Mouse (Mus musculus): ENCODE results near the gene Gm45717.
"Not testable (repeated sequence)": the region's sequence is repeated elsewhere in the genome, so short reads cannot be mapped to it uniquely, and the experiment has no call there.

The Gm45717 gene

DNA sequence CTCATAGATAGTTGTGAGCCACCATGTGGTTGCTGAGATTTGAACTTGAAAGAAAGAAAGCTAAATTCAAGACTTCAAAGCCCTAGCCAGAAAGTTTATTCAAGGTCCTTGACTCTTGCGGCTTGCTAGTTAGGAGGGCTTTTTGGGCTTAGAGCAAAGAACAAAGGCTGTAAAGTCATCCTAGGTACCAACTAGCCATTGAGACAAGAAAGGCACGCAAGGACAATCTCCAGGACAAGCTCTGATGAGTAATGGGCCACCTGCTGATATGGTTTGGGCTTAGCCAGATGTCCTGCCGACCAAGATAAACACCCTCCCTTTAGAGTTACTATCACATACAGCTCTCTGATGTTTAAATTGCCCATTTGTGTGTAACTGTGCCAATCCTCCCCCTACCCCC is 13.0 kb upstream of the Gm45717 start:
- not testable (repeated sequence) for DNase-seq (ENCODE audit: low spot score)

DNA sequence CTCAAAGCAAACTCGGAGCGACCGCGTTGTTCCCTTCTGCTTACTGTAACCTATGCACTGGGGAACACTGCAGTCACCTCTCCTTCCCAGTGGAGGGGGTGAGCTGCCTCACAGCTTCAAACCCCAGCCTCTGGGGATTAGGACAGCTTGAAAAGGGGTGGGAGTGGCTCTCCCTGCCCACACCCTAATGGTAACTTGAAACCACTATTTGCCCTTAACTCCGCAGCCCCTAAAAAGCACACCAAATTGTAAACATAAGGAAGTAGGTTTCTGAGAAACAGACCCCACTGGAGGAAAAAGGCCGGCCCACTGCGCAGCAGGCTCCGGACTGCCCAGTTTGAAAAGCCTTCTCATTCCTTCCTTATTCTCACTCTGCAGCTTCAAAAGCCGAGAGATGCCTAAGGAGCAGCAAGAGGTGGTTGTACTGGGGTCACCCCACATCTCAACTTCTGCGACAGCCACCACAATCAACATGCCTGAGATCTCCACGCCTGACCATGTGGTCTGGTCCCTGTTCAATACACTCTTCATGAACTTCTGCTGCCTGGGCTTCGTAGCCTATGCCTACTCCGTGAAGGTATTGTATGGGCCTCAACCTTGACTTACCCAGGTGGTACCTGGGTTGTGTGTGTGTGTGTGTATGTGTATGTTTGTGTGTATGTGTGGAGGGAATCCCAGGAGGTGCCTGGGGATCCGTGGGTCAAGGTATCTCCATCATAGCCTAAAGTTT is 12.3 kb upstream of the Gm45717 start:
- no peak for DNase-seq (ENCODE audit: low spot score)

DNA sequence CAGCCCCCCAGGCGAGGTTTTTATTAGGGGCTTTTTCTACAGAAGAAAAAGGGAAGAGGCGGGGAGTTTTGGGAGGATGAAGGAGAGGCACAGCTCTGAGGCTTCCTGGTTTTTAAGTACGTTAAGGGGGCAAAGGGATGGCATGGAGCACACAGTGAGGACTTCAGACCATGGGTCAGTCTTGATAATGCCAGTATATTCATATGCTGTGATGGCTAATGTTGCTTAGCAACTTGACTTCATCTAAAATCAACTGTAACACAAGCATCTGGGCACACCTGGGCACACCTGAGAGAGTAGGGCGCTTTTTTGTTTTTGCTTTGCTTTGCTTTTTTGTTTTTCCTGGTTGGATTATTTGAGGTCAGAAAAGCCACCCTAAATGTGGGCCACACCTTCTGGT is 11.2 kb upstream of the Gm45717 start, which contains the start of gene Ifitm1:
Gene Ifitm1, plus strand, starts transcription at position 301 of the 400 bp plus-strand sequence.
- DNase-seq (ENCODE audit: low spot score), result no peak

DNA sequence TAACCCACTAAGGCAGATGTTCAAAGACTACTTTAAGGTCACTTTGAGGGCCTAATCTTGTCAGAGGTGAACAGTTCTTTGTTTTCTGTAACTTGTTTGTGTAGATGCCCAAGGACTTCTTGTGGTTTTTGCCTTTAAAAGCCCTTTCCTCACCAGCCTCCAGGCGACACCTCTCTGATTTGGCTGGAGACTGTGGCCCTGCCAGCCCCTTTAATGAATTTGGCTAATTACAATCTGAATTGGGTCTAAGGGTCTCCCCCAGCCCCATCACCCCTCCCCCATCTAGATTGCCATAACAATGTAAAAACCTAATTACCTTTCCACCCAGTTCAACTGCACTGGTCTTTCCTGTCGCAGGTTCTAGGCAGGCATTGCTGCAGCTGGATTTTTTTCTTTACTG is 7.0 kb upstream of the Gm45717 start:
- no peak for DNase-seq (ENCODE audit: low spot score)

DNA sequence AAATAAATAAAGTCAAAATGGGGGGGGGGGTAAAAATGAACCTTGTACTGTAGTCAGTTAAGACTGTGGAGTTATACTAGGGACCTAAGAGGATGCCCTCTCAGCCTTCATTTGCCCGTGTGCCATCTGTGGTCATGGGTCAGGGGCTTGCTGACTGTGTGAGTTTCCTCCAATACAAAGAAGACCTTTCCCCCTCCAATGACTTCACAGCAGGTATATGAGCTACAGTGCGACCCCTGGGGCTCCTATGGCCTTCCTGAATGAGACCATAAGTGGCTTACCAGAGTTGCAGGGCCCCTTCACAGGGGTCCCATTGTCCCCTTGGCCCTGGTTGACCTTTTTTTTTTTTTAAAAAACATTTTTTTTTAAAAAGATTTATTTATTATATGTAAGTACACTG is 5.7 kb upstream of the Gm45717 start:
- no peak for DNase-seq (ENCODE audit: low spot score)

DNA sequence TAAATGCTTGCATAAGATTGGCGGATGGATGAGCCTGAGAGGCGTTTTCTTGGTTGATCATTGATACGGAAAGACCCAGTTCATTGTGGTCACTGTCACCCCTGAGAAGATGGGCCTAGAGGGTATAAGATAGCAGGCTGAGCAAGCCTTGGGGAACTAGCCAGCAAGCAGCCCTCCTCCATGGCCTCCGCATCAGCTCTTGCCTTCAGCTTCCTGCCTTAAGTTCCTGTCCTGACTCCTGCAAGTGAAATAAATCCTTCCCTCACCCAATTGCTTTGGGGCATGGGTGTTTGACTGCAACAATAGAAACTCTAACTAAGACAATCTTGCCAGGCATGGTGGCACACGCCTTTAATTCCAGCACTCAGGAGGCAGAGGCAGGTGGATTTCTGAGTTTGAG is 4.3 kb upstream of the Gm45717 start:
- DNase-seq (ENCODE audit: low spot score), result no peak

DNA sequence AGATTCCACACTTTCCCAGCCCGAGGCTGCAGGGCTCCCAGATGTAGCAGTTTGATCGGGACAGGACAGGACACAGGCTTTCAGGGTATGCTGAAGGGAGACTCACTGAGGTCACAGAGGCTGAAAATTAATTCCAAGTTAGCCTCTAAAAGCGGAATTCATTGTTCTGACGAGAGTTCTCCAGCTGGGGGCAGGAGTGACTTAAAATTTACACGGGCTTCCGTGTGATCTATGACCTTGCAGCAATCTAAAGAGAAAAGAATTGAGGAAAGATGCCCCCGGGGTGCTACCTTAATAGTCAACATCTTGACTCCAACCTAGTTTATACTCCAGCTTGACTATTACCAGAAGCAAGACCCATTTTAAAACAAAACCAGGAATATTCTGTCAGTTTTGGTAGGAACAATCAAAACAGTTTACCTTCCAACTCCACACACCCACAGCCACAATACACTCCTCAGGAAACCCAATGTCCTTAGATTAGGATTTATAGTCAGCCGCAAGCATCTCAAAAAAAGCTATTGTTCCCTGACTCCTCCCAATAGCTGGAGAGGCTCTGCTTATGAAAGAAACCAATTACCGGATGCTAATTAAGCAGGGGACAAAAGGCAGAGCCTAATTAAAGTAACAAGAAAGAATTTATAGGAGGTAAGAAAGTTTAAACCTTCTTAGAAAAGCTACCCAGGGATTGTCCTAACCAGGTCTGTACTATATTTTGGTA is 3.6 kb upstream of the Gm45717 start:
- no peak for DNase-seq (ENCODE audit: low spot score)

DNA sequence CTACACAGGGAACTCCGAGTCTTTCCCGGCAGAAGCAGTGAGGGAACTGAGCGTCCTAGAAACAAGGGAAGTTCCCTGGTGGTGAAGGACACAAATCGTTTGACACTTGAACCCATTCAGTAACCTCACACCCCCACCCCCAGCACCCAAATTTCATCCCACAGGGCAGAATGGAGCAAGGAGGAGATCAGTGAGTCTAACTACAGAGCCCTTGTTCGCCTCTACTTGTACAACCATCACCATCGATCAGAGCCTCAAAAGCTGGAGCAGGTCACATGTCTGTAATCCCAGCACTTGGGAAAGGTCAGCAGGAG is 776 bp upstream of the Gm45717 start:
- no peak for DNase-seq (ENCODE audit: low spot score)

DNA sequence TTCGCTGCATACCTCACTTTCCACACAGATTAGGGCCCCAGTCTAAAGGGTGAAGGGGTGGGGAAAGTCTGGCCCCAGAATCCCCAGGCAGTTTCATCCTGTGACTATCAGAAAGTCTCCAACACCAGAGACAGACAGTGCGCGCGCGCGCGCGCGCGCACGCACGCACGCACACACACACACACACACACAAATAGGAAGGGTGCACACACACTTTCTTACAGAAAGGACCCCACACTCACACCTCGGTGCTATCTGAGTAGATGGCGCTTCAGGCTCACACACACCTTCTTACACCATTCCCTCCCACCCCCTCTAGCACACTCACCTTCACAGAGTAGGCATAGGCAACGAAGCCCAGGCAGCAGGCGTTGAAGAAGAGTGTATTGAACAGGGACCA is 395 bp downstream of the Gm45717 start:
- DNase-seq (ENCODE audit: low spot score), result no peak

DNA sequence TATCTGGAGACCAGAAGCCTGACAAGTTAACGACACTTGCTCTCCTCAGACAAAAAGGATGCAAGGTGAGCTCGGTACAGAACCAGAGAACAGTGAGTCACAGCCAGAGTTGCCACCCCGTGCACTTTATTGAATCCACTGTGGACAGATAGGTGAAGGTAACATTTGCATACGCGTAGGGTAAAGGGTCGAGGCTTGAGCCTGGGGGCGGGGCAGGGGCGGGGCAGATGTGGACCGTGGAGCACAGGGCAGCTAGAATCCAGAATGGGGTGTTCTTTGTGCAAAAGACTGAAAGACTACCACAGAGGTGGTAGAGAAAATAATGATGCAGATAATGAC is 1.0 kb downstream of the Gm45717 start:
- no peak for DNase-seq (ENCODE audit: low spot score)

DNA sequence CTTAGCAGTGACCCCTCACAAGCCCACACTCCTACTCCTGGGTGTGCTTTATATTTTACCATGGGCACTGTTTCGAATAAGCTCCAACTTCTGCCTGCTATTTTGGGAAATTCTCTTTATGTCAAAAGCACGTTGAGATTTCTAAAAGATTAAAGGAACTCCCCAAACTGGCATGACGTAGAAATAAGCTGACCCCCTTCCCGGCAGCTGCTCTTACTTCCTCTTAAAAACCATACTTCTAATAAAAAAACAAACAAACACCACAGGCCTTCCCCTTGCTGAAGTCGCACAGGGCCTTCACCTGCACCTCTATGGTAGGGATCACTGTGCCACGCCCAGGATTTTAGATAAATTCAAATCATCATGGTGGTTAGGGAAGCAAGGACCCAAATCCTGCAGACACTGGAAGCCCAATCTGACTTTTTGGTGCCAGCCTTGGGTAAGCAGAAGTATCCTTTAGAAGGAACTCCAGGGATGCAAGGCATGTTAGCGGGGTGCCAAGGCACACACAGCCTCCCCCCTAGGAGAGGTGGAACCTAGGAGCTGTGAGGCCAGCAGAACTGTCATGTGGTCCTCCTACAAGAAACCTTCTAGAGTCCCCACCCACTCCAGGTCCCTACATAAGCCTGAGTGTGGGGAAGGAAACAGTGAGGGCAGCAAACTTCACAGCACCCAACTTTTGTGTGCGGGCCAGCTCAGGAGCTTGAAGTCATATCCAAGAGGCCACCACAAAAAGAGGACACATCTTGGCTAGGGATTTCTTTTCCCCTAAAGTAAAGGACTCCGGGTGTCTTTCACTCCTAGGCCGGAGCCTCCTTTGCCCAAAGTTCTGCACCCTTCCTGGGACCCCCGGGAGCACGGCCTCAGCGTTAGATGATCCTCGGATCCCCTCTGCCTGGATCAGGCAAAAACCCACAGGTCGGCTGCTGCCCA is 1.7 kb downstream of the Gm45717 start:
- DNase-seq (ENCODE audit: low spot score), result no peak

DNA sequence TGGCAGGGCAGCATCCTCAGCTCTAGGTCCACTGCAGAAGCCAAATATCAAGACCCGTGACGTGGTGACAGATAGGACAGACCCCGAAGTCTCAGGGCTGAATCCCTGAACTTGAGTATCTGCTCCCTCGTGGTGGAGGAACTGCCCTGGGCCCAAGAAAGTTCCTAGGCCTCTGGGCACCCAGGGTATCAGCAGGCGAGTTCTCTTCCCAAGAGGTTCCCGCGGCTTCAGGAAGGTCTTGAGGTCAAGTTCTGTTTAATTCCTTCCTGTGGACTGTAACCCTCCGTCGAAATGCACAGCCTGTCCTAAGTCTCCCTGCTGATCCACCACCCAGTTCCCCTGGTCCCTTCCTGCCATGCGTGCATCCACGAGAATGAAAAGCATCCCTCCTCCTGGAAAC is 2.6 kb downstream of the Gm45717 start:
- DNase-seq (ENCODE audit: low spot score), result no peak

DNA sequence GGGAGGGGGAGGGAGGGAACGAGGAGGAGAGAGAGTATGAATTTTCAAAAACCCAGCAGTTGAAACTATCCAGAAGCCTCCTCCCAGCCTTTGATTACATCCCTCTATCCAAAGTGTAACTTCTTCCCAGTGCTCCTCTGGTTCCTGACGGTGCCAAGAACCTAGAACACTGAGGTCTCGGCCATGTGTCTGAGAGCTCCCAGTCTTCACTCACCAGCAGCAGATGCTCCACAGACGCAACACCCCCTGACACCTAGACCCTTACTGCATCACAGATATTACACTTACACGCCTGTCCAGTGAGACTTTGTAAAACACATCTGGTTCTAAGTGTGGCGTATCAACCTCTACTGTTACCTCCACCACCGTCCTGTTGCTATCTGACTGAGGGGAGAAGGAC is 3.3 kb downstream of the Gm45717 start:
- DNase-seq (ENCODE audit: low spot score), result no peak

DNA sequence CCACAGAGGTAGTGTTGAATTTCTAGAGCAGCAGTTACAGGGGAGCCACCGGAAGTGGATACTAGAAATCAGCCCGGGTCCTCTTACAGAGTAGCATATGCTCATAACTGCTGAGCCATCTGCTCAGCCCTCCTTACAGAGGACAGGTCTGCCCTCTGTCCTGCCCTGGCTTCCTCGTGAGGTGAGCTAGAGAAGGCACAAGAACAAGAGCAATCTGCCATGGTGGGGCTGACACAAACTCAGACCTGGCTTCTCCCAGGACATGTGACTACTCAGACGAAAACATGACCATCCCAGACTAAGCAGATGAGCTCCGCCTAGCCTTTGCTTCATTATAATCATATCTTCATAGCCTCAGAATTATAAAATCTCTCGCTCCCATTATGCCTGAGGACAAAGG is 4.0 kb downstream of the Gm45717 start:
- DNase-seq (ENCODE audit: low spot score), result no peak

DNA sequence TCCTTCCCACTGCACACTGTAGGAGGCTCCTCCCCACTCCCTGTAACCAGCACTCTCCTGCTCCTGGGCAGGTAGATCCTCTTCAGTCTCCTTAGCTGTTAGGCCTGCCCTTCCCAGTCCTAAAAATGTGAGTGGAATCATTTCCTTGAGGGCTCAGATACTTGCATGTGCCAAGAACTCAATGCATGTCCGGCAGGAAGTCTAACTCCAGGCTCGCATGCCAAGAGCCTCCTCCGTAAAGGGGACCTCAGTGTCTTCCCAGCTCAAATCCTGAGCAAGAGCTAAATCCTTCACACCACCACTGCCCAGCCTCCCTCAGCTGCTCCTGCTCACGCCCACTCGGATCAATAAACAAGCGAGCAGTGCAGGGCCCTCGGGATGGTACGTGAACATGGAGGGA is 4.7 kb downstream of the Gm45717 start:
- DNase-seq (ENCODE audit: low spot score), result no peak

DNA sequence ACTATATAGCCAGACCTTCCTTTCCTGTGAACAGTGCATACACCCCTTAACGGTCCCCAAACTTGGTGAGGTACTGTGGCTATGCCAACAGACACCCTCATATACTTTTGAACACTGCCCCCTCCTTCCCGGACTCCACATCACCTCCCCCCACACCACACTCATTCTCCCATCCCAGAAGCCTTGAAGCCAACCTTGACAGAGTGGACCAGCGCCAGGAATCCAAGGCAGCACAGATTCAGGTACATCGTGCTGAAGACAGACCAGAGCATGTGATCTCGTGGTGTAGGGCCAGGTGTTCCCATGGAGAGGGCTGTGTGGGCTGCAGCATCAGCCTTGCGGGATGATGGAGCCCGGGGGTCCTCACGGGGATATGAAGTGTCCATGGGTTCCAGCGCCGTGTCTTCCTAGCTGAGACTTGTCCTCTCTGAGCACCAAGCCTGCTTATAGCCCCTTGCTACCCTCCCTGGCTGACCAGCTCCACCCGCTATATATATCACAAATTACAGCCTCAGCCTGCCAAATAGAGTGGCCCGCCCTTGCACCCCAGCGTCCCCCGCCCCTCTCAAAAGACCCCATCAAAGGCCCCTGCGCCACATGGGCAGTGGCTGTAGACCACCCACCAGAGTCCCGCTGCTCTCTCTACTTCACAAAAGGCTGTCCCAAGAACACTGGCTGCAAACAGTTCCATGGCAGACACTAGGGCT is 5.8 kb downstream of the Gm45717 start, which contains the start of gene Ifitm5:
Gene Ifitm5, minus strand, starts transcription at position 468 of the 707 bp plus-strand sequence.
- no peak for DNase-seq (ENCODE audit: low spot score)

DNA sequence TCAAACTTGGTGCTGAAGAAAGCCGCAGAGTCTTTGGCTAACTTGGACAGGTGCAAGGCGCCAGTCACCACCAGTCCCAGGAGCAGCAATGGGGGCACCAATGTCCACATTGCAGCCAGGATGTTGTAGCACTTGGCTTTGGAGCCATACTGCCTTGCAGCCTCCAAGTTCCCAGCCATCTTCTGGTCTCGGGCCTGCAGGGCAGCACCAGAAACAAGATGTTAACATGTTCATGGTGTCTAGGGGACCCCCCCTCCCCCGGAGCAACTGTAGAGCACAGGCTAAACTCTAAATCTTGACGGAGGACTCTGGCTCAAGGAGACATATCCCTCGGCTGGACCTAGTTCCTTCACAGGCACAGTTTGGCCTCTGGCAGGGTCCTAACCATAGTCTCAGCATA is 6.5 kb downstream of the Gm45717 start:
- DNase-seq (ENCODE audit: low spot score), result no peak

DNA sequence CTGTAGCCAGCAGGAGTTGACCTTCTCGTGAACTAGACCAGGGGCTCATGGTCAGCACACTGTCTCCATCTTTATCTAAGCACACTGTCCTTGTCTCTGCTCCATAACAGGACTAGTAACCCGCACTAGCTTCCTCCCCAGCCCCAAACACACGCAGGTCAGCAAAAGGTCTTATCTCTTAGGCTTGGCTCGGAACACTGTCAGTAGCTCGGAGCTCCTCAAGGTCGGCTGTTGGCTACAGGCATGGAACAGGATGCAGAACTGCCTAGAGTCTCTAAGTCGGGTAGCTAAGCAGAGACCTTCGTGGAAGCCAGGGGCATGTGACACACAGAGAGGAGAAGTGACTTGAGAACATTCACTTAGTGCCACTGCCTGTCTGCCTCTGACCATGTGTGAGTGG is 7.6 kb downstream of the Gm45717 start:
- no peak for DNase-seq (ENCODE audit: low spot score)

DNA sequence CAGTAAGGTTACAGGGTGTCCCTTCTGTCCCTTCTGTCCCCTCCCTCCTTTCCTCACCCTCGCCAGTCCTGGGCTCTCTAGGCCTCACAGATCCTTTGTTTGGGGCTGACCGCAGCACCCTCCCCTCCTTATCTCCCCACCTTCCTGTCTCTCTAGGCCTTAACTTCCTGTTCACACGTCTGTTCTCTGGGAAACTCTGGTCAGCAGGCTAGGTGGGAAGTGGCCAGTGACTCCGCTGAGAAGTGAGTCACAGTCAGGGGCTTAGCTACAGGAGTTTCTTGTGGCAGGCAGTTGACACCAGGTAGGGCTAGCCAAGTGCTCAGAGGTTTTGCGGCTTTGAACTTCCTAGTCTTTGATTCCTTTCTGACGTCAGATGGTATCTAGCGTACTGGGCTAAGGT is 8.8 kb downstream of the Gm45717 start:
- DNase-seq (ENCODE audit: low spot score), result no peak

DNA sequence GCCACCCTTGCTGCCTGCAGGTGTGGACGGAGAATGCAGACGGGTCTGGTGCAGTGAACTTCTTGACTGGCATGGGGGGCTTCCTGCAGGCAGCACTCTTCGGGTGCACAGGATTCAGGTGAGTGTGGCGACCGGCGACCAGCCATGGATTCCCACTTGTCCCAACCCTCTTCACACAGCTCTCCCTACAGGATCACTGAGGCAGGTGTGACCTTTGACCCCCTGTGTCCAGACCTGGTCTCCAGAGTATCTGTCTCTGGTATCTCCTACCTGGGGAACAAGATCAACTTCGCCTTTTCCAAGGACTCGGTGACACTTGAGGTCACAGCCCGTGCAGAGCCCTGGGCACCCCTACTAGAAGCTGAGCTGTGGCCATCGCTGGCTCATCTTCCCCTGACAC is 9.4 kb downstream of the Gm45717 start:
- DNase-seq (ENCODE audit: low spot score), result no peak

DNA sequence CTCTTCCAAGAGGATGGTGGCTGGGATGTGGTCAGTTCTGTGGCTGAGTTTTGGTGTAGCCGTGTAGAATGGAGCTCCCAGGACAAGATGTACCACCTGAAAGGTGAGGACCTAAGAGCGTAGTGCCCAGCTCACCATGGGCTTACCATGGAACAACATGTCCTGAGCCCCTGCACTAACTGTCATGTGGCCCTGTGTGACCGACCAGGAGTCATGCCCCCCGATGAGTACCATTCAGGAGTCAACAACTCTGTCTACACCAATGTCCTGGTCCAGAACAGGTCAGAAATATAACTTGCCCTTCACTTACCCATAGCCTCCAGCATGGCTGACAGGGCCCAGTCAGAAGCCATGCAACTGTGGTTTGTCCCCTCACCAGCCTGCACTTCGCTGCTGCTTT is 10.5 kb downstream of the Gm45717 start:
- no peak for DNase-seq (ENCODE audit: low spot score)

DNA sequence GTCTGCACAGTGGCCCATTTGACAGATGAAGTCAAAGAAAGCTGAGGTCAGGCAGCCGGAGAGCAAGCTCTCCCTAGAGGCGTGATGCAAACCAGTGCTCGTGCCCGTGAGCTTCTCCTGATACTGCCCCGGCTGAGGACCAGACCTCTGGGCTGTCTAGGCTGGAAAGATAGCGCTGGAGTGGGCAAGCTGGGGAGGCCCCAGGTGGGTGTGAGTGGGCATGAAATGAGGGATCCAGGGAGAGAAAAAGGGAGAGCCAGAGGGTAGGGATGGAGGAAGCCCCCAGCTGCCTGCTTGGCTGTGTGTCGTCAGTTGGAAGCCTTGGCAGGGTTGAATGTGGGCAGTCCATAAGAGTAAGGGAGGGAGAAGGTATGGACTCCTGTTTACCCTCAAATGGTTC is 11.5 kb downstream of the Gm45717 start:
- no peak for DNase-seq (ENCODE audit: low spot score)
